Mouse (Mus musculus) neural tube, embryonic 14.5 days (tissue): ENCODE measurements around the gene Ggact. TPM values are rescaled to one million over a fixed set of nuclear protein-coding genes. Genes with fewer than 3 reads are reported as not detected.

Experiments used
- ATAC-seq: fragments of 200-750 bp; cut with Nextera tagmentation; 2 replicates; pipeline ENCODE4 v1.8.0; 2017; ENCODE audit warnings: low read depth, mild to moderate bottlenecking, moderate TSS enrichment, moderate library complexity
- H3K27ac ChIP-seq: fragments of 300-500 bp; sonication (generic); 2 replicates; pipeline ENCODE4 v1.5.1; 2014; ENCODE audit warnings: low read depth, mild to moderate bottlenecking, control low read depth, low read length, moderate library complexity, mixed read lengths
- H3K27me3 ChIP-seq: fragments of 300-500 bp; sonication (generic); 2 replicates; pipeline ENCODE4 v1.6.1; 2014; ENCODE audit warnings: low read length; ENCODE audit not compliant: control insufficient read depth, insufficient read depth
- H3K36me3 ChIP-seq: fragments of 300-500 bp; sonication (generic); 2 replicates; pipeline ENCODE4 v1.6.1; 2014; ENCODE audit warnings: low read length, mixed read lengths; ENCODE audit not compliant: control insufficient read depth, insufficient read depth
- H3K4me1 ChIP-seq: fragments of 300-500 bp; sonication (generic); 2 replicates; pipeline ENCODE4 v1.6.1; 2014; ENCODE audit warnings: low read length; ENCODE audit not compliant: control insufficient read depth, insufficient read depth
- H3K4me2 ChIP-seq: fragments of 300-500 bp; sonication (generic); 2 replicates; pipeline ENCODE4 v1.6.1; 2014; ENCODE audit warnings: mild to moderate bottlenecking, low read depth, low read length, control low read depth
- H3K4me3 ChIP-seq: fragments of 300-500 bp; sonication (generic); 2 replicates; pipeline ENCODE4 v1.5.1; 2014; ENCODE audit warnings: low read depth, low read length, control low read depth, mixed read lengths
- H3K9ac ChIP-seq: fragments of 300-500 bp; sonication (generic); replicated peaks from 2 replicates; pipeline ENCODE4 v1.6.1; 2014; ENCODE audit warnings: low read depth, mild to moderate bottlenecking, control low read depth, low read length, mixed read lengths
- H3K9me3 ChIP-seq: fragments of 300-500 bp; sonication (generic); 2 replicates; pipeline ENCODE4 v1.6.1; 2016; ENCODE audit warnings: low read length; ENCODE audit not compliant: control insufficient read depth
- WGBS: fragments of 180-500 bp; shearing (Covaris S2); extraction: QIAGEN DNeasy Blood & Tissue Kit; methylation state at CpG from one replicate; pipeline ENCODE4 v1.1.7; 2014; 5-methylcytosine and 5-hydroxymethylcytosine counted together
- polyA plus RNA-seq: library from polyadenylated mRNA; unstranded; fragments of >200 nt; fragmentation: Nextera tagmentation; extraction: Ambion mirVana; gene quantifications from 2 replicates; pipeline ENCODE4 v1.2.1, GENCODE M21; 2014

The Ggact gene
- polyA plus RNA-seq, 1 experiment from 2014 or later: 8.2 TPM

DNA sequence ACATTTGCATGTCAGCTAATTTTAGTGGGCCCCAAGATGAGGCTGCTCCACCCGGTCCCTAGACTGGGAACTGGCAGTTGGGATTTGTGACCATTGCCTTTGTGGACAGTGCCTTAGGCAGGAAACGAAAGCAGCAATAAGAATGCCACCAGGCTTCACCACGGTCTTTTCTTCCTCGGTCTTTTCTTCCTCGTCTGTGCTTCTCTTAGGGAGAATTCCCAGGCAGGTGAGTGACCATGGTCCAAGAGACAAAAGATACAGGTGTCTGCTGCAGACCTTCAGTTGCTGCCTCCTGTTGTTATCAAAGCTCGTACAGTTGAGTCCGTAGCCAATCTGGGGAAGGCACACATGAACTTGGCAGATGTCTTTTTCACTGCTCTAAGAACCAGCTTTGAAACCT, 33.3 kb downstream of the Ggact start:
- Histone ChIP-seq H3K9me3 (no peaks in the 10 kb centered on the region), H3K36me3 (no peaks in the 10 kb centered on the region), H3K9ac (no peak overlapping the region), H3K27me3 (no peaks in the 10 kb centered on the region), H3K27ac (no peak overlapping the region), H3K4me2 (no peak overlapping the region), H3K4me3 (no peak overlapping the region), H3K4me1 (peaks cover 3% of the 10 kb centered on the region; the same call in 1 of the 2 replicates)
- no peak for ATAC-seq
- WGBS: 55% methylated on average over 7 of the region's 7 CpGs

DNA sequence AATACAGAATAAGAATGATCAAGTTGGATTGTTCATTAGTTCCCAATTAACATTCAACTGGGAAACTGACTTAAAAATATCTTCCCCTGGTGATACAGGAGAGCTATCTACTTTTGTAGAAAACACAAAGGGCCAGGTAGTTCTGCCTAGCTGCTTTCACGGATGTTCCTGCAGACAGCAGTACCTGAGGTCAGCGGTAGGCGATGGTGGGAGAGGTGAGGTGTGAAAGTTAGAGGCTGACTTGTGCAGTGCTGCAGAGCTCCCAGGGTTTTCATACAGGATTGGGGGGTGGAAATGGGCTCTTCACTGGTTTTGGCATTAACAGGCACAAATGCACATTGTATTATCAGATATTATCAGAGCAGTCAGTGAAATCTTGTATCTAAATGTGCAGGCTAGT, 35.8 kb downstream of the Ggact start:
- Histone ChIP-seq H3K4me3 (no peak overlapping the region), H3K27ac (no peak overlapping the region), H3K27me3 (no peaks in the 10 kb centered on the region; the same call in 1 of the 2 replicates), H3K9me3 (no peaks in the 10 kb centered on the region), H3K4me2 (no peak overlapping the region), H3K9ac (no peak overlapping the region), H3K36me3 (no peaks in the 10 kb centered on the region), H3K4me1 (peaks cover 5% of the 10 kb centered on the region; the same call in 1 of the 2 replicates)
- 89% methylated on average over 3 of the region's 3 CpGs for WGBS
- ATAC-seq: no peak

DNA sequence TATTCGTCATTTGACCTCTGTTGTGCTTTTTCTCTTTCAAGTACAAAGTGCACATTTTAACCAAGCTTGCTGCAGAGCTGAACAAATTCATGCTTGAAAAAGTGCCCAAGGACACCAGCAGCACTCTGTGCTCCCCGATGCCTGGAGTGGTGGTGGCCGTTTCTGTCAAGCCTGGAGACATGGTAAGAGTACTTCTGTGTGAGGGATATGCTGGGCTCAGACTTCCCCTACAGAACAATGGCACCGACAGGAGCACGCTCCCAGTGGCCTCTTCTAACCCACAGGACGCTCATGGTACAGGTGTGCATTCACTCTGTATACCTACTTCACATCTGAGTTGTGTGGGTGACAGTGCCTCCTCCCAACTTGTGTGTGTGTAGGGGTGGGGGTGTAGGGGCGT, 36.8 kb downstream of the Ggact start:
- Histone ChIP-seq H3K4me2 (no peak overlapping the region; the same call in 1 of the 2 replicates), H3K36me3 (no peaks in the 10 kb centered on the region), H3K27ac (no peak overlapping the region), H3K9me3 (no peaks in the 10 kb centered on the region), H3K4me1 (peaks cover 10% of the 10 kb centered on the region; the same call in 1 of the 2 replicates), H3K9ac (no peak overlapping the region), H3K27me3 (no peaks in the 10 kb centered on the region; the same call in 1 of the 2 replicates), H3K4me3 (no peak overlapping the region)
- 67% methylated on average over 7 of the region's 7 CpGs for WGBS
- no peak for ATAC-seq

DNA sequence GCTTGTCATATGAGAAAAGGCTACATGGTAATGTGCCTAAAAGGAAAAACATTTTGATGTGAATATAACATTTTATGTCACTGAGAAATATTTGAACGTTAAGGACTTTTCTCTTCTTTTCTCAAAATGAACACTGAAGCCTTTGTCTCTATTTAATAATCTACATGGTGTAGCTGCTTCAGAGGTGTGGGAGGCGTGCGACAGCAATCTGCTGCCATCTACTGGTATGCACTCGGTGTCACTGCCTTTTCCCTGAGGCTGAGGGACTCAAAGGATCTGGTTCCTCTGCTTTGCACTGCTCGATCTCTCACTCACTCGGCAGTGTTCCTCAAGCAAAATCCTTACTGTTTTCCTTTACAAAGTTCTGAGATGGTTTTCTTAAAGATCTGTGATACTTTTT, 37.4 kb downstream of the Ggact start:
- Histone ChIP-seq H3K27me3 (no peaks in the 10 kb centered on the region; the same call in 1 of the 2 replicates), H3K4me3 (no peak overlapping the region), H3K36me3 (no peaks in the 10 kb centered on the region), H3K4me1 (peaks cover 11% of the 10 kb centered on the region; the same call in 1 of the 2 replicates), H3K27ac (no peak overlapping the region), H3K9ac (no peak overlapping the region), H3K4me2 (no peak overlapping the region), H3K9me3 (no peaks in the 10 kb centered on the region)
- peak; percentile 94 for ATAC-seq
- 2% methylated on average over 6 of the region's 6 CpGs for WGBS

DNA sequence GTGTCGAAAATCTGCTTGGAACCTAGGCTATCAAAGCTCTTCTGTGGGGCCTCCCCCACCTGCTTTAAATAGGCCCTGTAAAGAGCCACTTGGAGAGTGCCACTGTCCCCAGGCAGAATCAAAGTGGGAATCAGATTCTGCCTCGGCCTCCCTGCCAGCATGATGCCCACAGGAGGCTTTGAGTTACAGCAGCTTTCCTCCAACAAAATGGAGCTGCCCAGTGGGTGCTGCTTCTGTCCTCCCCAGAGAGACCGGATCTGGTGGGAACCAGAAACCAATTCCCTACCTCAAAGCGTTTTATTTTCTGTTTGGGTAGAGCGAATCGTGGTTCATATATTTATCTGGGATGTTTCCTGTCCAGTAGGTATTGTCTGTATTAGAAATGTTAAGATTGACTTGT, 37.9 kb downstream of the Ggact start:
- H3K4me2 ChIP-seq: no peak overlapping the region
- peak; percentile 25; the same call in 1 of the 2 replicates for ATAC-seq
- no peaks in the 10 kb centered on the region; the same call in 1 of the 2 replicates for H3K27me3 ChIP-seq
- no peak overlapping the region for H3K27ac ChIP-seq
- H3K9ac ChIP-seq: no peak overlapping the region
- H3K4me1 ChIP-seq: peaks cover 11% of the 10 kb centered on the region; the same call in 1 of the 2 replicates
- H3K9me3 ChIP-seq: no peaks in the 10 kb centered on the region
- WGBS: 48% methylated on average over 6 of the region's 6 CpGs
- H3K4me3 ChIP-seq: no peak overlapping the region
- no peaks in the 10 kb centered on the region for H3K36me3 ChIP-seq

DNA sequence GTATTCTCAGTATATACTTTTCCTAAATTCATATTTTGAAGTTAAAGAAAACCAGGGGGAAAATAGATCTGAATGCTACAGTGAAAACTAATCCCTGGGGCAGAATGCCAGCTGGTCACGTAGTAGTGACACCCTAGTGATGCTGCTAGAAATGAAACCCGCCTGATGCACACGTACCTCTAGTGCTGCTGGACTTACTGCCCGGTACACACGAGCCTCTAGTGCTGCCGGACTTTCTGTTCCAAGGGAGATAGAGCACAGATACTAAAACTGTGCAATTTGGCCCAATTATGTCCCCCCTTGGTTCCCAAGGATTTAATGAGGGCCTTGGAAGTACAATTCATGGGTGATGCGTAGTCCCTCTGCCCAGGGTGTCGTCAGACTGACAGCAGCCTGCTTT, 38.5 kb downstream of the Ggact start:
- H3K9me3 ChIP-seq: no peaks in the 10 kb centered on the region

DNA sequence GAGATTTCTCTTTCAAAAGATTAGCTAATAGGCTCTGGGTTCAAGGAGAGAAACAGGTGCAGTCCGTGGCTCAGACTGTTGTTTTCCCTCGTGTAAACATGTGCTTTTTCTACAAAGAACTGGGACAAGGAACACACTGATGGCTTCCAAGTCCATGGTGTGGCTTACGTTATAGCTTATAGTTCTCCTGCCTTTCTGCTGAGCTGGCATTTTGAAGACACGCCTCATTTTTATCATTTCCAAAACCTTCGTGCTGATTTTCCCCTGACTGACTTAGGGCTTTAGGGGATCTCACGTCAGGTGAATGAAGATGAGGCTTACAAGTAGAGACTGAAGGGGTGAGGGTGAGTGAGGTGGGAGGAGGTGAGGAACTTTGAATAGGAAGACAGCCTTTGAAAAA, 40.9 kb downstream of the Ggact start:
- ATAC-seq: no peak
- H3K27ac ChIP-seq: no peak overlapping the region
- peaks cover 11% of the 10 kb centered on the region; the same call in 1 of the 2 replicates for H3K4me1 ChIP-seq
- 81% methylated on average over 6 of the region's 6 CpGs for WGBS
- H3K4me3 ChIP-seq: no peak overlapping the region
- no peak overlapping the region for H3K9ac ChIP-seq
- H3K4me2 ChIP-seq: no peak overlapping the region
- H3K36me3 ChIP-seq: no peaks in the 10 kb centered on the region
- no peaks in the 10 kb centered on the region; the same call in 1 of the 2 replicates for H3K27me3 ChIP-seq
- no peaks in the 10 kb centered on the region for H3K9me3 ChIP-seq

More for the DNA sequence above, 38.5 kb downstream of the Ggact start:
- H3K4me1 ChIP-seq: peaks cover 11% of the 10 kb centered on the region; the same call in 1 of the 2 replicates
- no peaks in the 10 kb centered on the region for H3K36me3 ChIP-seq
- 50% methylated on average over 8 of the region's 8 CpGs for WGBS
- ATAC-seq: no peak
- H3K9ac ChIP-seq: no peak overlapping the region
- H3K4me2 ChIP-seq: no peak overlapping the region
- peak overlapping the region; percentile 22 for H3K27ac ChIP-seq
- no peaks in the 10 kb centered on the region; the same call in 1 of the 2 replicates for H3K27me3 ChIP-seq
- no peak overlapping the region for H3K4me3 ChIP-seq

DNA sequence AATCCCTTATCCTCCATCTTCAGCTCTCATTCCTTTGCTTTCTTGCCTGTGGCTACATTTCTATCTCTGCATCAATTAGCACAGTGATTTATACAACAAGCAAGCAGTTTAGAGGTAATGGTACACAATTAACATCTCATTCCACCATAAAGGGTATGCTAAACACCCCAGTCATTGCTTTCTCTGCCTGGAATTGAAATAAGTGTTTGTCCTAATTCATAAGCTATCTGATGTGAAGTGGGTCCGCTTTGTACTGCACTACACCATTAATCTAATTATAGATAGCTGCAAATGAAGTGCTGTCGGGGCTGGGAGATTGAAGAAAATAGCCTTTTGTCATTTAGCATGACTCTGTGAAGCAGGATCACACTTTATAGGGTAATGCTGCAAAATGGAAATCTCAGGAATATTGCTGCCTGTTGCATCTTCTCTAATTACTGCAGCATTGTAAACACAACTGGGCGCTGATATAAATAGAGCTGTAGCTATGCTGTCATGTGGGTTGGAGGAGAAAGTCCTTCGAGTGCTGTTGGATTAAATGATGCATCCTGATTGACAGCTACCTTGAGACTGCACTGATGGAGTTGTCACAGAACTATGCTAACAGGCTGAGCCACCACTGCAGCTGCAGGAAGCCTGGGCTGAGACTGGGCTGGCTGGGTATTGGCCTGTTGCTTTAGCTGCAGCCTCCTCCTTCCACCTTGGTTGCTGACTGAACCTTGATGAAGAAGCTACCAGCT, 41.5 kb downstream of the Ggact start:
- no peak overlapping the region for H3K4me3 ChIP-seq
- no peak overlapping the region for H3K9ac ChIP-seq
- no peaks in the 10 kb centered on the region for H3K9me3 ChIP-seq
- 21% methylated on average over 4 of the region's 4 CpGs for WGBS
- ATAC-seq: peak; percentile 60
- H3K27me3 ChIP-seq: no peaks in the 10 kb centered on the region; the same call in 1 of the 2 replicates
- no peaks in the 10 kb centered on the region for H3K36me3 ChIP-seq
- H3K27ac ChIP-seq: no peak overlapping the region
- peaks cover 11% of the 10 kb centered on the region; the same call in 1 of the 2 replicates for H3K4me1 ChIP-seq
- H3K4me2 ChIP-seq: no peak overlapping the region

DNA sequence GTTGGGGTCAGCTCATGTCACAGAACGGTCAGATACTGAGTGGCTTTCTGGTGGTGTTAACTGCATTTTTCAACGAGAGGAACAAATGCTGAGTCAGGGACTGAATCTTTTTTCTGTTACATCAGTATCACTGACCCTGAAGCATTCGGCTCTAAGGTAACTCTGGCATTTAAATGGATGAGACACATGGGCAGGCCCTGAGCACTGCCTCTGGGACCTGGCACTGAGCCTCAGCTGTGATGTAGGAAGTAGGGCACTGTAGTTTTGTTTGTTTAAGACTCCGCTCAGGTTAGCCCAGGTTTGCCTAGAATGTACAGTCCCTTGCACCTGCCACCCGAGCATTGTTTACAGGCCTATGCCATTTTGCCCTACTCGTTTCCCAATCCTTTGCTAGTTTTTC, 43.7 kb downstream of the Ggact start:
- Histone ChIP-seq H3K9me3 (no peaks in the 10 kb centered on the region), H3K4me3 (no peak overlapping the region), H3K27me3 (no peaks in the 10 kb centered on the region; the same call in 1 of the 2 replicates), H3K4me2 (no peak overlapping the region), H3K27ac (no peak overlapping the region), H3K9ac (no peak overlapping the region), H3K4me1 (peaks cover 11% of the 10 kb centered on the region; the same call in 1 of the 2 replicates), H3K36me3 (no peaks in the 10 kb centered on the region)
- 39% methylated on average over 6 of the region's 6 CpGs for WGBS
- no peak for ATAC-seq
